Mouse (Mus musculus): ENCODE measurements around the gene Xlr5c. TPM values are rescaled to one million over a fixed set of nuclear protein-coding genes. Genes with fewer than 3 reads are reported as not detected.
"Not testable (repeated sequence)": the region's sequence is repeated elsewhere in the genome, so short reads cannot be mapped to it uniquely, and the experiment has no call there.

Xlr5c gene
- total RNA-seq (2021): not detected
- long read RNA-seq, experiment 1: 0 reads
- long read RNA-seq, experiment 2: 0 reads

DNA sequence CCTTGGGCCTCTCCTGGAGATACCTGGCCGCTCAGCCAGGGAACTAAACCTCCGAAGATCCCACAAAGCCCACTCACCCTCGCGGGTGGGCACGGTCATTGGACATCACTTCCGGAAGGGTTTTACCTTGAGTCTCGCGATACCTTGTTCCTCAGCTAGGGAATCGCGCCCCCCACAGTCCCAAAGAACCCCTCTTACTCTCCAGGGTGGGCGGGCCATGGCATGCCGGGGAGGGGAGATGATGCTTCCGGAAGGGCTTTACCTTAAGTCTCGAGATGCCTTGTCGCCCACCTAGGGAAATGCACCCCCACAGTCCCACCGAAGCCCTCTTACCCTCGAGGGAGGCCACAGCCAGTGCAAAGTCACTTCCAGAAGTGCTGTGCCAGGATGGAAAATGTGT, at the start of gene Xlr5c, which contains the start of gene Xlr5a:
Gene Xlr5c (minus strand): TSS at position 101 of the 400 bp plus-strand sequence.
Gene Xlr5a (minus strand): TSS at position 101 of the 400 bp plus-strand sequence.
- DNase-seq (ENCODE audit: low spot score): not testable (repeated sequence)

DNA sequence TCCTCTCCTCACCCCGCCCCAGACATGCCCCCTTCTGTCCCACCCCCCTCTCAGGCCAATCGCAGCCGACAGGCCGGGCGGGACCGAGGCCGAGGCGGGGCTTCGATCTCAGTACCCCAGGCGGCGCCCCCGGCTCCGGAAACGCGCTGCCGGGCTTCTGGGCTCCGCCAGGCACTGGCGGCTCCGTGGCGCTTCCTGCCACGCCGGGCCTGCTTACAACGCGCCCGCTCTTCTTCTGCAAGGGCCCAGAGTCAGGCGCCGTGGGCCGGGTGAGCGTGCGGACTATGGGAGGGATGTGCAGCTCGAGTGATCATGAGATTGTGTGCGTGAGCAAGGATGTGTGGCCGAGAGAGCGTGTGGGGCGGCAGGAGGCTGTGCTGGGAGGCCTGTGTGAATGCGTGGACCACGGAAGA, 49.7 kb upstream of the Xlr5c start, which contains the start of gene Zfp275:
Gene Zfp275 (plus strand): TSS at position 139 of the 413 bp plus-strand sequence.
- DNase-seq (ENCODE audit: low spot score): peak; percentile 68

DNA sequence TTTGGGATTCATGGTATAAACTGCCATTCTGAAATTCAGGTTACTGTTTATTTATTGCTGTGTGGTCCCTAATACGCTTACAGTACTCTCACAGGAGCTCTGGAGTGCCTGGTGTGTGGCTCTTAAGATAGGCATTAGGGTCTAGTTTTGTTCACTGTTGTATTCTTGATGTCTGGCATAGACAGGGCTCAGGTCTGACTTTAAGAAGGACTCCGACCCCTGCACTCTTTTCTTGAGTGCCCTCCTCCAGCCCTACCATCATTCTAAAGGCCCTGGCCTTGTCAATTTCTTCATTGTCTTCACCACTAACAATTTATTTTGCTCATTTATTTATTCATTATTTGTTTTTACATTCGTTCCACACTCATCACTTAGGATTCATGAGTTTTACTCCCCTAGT, 49.3 kb upstream of the Xlr5c start:
- no peak for DNase-seq (ENCODE audit: low spot score)

DNA sequence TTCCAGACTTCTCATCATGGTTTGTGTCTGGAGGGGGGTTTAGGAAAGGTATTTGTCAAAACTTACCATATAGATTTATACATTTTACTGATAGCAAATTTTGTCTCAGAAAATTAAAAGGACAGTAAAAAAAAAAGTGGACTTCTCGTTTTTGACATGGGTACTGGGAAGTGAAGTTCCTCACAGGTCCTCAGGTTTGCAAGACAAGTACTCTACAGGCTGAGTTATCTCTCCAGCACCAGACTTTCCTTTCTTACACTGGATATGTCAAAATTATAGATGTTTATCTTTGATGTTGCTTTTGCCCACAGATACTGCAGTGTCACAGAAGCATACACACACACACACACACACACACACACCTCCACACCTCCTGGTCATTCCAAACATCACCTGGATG, 48.7 kb upstream of the Xlr5c start:
- DNase-seq (ENCODE audit: low spot score): no peak

DNA sequence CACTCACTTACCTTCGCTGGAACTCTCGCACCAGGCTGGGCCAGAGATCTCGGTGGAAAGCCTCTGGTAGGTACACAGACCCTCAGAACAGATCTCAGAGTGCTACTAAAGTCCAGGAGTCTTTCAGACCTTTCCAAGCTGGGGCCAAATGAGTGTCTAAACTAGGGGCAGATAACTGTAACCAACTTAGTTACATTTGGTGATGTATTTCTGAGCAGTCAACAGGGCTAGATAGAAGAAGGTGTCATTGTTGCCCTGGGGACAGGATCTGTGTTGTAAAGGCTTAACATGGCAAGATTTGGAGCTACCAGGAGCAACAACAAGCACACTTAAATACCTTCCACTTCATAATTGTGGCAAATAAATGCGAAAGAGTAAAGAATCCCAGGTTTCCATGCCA, 44.0 kb upstream of the Xlr5c start, which contains the start of gene Gm45015:
Gene Gm45015 (minus strand): TSS at position 101 of the 400 bp plus-strand sequence.
- no peak for DNase-seq (ENCODE audit: low spot score)

DNA sequence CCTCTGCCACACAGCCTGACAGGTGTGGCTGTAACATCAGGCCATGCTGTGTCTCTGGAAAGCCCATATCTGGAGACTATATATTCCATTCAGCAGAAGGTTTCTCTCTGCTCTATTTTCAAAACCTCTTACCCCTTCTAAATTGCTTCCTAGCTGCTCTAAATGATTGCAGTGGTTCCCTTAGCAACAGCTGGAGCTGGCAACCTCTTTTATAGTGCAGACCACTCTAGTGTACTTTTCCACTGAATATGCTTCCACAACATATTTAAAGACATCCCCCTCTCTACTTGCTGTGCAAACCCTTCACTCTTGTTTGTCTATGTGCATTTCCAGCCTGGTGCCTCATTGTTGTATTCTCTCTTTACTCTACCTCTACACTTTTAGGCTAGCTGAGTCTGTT, 40.8 kb upstream of the Xlr5c start:
- DNase-seq (ENCODE audit: low spot score): no peak

DNA sequence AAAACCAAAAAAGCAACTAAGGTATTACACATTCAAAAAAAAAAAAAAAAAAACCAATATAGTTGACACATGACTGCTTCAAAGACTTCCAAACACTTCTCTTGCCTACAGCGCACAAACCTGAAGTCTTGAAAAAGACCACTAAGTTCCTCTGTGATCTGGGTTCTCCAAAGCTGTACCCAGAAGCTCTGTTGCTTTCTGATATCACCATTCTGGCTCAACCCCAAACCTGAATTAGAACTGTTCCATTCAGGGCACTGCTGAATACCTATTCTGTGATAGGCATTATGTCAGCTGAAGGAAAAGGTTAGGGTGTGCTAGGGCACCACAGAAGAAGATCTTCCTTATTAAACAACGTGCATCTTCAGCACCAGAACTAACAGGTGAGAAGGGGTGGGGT, 34.4 kb upstream of the Xlr5c start:
- DNase-seq (ENCODE audit: low spot score): no peak

DNA sequence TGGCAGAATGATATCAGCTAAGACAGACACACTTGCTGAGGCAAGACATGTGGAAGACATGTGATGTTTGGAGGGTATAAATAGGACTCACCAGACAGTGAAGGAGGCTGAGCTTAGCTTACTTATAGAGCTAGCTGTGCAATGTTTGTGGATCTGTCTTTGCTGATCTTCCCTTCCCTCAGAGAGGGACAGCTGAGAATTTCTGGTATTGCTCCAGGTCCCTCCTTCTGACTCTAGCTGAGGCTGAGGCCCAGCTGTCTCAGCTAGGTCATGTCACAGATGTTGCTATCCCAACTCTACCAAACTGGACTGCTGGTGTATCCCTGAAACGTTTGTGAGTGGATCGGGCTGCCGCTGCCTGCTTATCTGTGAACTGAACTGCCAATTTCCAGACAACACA, 28.3 kb upstream of the Xlr5c start:
- no peak for DNase-seq (ENCODE audit: low spot score)

DNA sequence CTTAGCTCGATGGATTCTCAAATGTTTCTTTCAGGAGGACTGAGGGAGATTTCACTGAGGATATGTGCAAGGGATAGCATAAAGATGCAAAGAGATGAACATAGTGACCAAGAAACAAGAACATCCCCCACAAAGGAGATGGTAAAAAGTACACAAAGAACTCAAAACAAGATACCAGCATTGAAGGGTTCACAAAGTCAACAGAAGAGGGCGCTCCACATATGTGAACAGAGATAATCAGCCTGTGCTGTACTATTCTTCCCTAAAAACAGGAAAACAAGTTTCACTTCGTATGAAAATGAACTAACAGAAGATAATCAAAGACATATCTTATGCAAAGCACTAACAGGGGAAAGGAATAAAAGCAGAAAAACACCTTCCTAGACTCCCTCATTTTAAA, 19.7 kb upstream of the Xlr5c start:
- DNase-seq (ENCODE audit: low spot score): peak; percentile 13

DNA sequence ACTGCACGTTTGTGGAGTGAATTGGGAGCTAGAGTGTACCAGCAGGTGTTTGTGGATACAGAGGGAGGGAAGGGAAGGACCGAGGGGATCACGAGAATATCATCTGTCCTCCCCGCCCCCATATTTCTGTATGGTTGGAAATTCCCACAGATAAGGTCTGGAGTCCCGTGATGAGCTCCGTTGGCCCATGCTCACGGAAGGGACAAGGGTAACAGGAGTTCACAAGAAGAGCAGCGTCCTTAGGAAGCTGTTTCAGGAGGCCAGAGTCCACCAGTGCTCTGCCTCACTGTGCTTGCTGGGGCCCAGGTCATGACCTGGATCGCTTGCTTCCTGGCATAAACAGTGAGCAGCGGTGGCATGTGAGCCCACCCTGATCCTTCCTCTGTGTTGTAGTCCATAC, 3.0 kb upstream of the Xlr5c start:
- not testable (repeated sequence) for DNase-seq (ENCODE audit: low spot score)

DNA sequence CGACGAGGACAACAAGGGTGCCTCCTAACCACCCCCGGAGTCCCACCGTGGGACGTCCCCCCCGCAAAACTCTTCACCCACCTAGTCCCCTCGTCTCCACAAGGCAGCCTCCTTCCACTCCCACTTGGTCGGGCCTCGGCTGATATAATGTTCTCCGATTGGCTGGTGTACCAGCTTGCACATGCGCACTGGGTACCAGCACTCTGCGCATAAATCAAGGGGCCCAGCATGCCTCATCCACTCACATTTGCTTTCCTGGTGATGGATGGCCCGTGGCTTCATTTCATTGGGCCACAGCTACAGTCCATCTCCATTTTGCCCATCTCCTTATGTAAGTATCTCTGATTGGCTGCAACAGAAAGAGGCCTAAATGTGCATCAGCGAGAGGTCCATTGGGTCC, 27.5 kb downstream of the Xlr5c start, which contains the start of gene Xlr3c:
Gene Xlr3c (minus strand): TSS at position 121 of the 400 bp plus-strand sequence.
- DNase-seq (ENCODE audit: low spot score): not testable (repeated sequence)

DNA sequence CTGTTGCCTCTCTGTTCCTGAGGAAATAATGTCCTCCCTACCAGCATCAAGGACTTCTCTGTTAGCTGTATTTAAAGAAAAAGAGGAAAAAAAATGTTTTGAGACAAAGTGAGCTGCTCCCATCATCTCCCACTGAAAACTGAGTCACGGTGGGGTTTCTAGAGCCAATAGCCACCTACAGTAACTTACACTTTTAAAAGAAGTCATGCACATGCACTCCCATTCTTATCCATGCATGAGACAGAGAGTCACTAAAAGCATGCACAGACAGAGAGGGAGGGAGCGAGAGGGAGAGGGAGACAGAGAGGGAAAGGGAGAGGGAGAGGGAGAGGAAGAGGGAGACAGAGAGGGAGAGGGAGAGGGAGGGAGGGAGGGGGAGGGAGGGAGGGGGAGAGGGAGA, 30.3 kb downstream of the Xlr5c start:
- not testable (repeated sequence) for DNase-seq (ENCODE audit: low spot score)

DNA sequence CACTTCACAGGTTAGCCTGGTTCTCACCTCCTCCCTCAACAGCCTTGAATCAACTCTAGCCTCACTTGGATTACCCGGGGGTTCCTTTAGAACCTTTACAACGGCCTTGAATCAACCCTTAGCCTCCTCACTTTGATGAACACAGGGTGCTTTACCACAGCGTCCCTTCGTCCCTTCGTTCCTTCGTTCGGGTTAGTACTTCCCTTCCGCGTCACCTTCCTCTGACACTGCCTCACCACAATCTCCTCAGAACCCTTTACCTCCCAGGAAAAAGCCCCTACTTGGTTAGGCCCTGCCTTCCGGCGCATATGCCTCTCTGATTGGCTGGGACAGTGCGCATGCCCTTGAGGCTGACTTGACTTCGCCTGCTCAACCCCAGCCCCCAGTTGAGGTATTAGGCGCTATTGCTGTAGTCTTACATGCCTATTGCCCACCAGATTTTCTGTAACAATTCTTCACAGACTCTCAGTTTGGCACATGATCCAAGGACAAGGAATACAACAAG, 49.9 kb downstream of the Xlr5c start, which contains the start of gene Xlr4c:
Gene Xlr4c (minus strand): TSS at position 310 of the 505 bp plus-strand sequence.
- not testable (repeated sequence) for DNase-seq (ENCODE audit: low spot score)

Other genes with a start within 250 kb of the Xlr5c start
- not detected for gene Pnma3, start 228.2 kb downstream of the Xlr5c start, total RNA-seq (2021)
- not detected for gene Xlr4a, start 210.5 kb downstream of the Xlr5c start, total RNA-seq (2021)
- under 1 TPM; 0.36 to 0.53 TPM for gene Xlr3a, start 195.9 kb downstream of the Xlr5c start, total RNA-seq (2021)
- gene Gm14685, start 175.9 kb downstream of the Xlr5c start, total RNA-seq (2021): not detected
- gene Xlr5b, start 144.2 kb downstream of the Xlr5c start, total RNA-seq (2021): not detected
- gene DXBay18, start 143.5 kb downstream of the Xlr5c start, total RNA-seq (2021): not detected
- not detected for gene Spin2d, start 116.0 kb downstream of the Xlr5c start, total RNA-seq (2021)
- gene Xlr3b, start 100.8 kb downstream of the Xlr5c start, total RNA-seq (2021): 1 to 10 TPM; 1.4 to 2.3 TPM
- gene Xlr4b, start 78.6 kb downstream of the Xlr5c start, total RNA-seq (2021): not detected
- 1 to 10 TPM; 5.5 to 6.0 TPM for gene F8a, start 64.7 kb downstream of the Xlr5c start, total RNA-seq (2021)
- under 1 TPM in 1 of 2 experiments, not detected in 1; 0.18 TPM for gene Xlr4c, start 49.8 kb downstream of the Xlr5c start, total RNA-seq (2021)
- gene Xlr3c, start 27.6 kb downstream of the Xlr5c start, total RNA-seq (2021): under 1 TPM in 1 of 2 experiments, not detected in 1; 0.80 TPM
- gene Xlr5a, start within 50 bp of the Xlr5c start, total RNA-seq (2021): not detected
- not detected for gene Gm45015, start 43.9 kb upstream of the Xlr5c start, total RNA-seq (2021)
- 1 to 10 TPM; 4.1 to 4.5 TPM for gene Zfp275, start 49.6 kb upstream of the Xlr5c start, total RNA-seq (2021)
- not detected for gene Gm18336, start 105.8 kb upstream of the Xlr5c start, total RNA-seq (2021)
- gene Zfp92, start 118.1 kb upstream of the Xlr5c start, total RNA-seq (2021): not detected
- not detected for gene Trex2, start 142.4 kb upstream of the Xlr5c start, total RNA-seq (2021)
- gene Haus7, start 166.1 kb upstream of the Xlr5c start, total RNA-seq (2021): 10 to 100 TPM in 1 of 2 experiments, 1 to 10 TPM in 1; 9.7 to 12.3 TPM
- 10 to 100 TPM; 43.9 to 70.1 TPM for gene Bgn, start 190.6 kb upstream of the Xlr5c start, total RNA-seq (2021)
- gene Atp2b3, start 210.1 kb upstream of the Xlr5c start, total RNA-seq (2021): 10 to 100 TPM; 10.6 to 10.7 TPM